Mouse (Mus musculus): ENCODE data around the gene Osmr. TPM values are rescaled to one million over a fixed set of nuclear protein-coding genes. Genes with fewer than 3 reads are reported as not detected.
"Not testable (repeated sequence)": the region's sequence is repeated elsewhere in the genome, so short reads cannot be mapped to it uniquely, and the experiment has no call there.

Osmr gene
- polyA plus RNA-seq, 1 experiment from 2014 or later, result 0.13 TPM

DNA sequence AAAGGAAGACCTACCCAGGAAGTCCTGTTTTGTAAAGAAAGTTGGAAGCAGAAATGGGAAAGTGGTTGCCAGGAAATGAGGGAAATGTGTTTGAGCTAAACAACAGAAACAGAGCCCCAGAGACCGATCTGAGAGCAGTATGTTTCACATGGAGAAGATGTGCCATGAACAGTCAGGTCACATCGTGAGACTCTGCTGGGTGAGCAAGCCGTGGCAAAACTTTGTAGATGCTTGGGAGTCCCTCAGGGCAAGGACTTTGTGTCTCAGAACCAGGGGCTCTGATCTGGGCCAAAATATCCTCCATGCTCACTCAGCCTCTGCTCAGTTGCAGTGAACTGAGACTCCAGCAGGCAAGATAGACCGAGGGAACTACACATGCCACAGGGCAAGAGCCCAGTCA lies 15.9 kb downstream of the Osmr start:
- Histone ChIP-seq H3K4me2 (no peak overlapping the region), H3K27me3 (replicated peaks) (no peaks in the 10 kb centered on the region), H3K9ac (no peak overlapping the region), H3K4me3 (no peak overlapping the region), H3K27ac (no peak overlapping the region), H3K36me3 (no peaks in the 10 kb centered on the region), H3K4me1 (no peaks in the 10 kb centered on the region), H3K9me3 (replicated peaks) (no peaks in the 10 kb centered on the region)
- no peak for ATAC-seq
- WGBS (ENCODE audit: insufficient replicate concordance), result 62% methylated on average over 4 of the region's 4 CpGs

DNA sequence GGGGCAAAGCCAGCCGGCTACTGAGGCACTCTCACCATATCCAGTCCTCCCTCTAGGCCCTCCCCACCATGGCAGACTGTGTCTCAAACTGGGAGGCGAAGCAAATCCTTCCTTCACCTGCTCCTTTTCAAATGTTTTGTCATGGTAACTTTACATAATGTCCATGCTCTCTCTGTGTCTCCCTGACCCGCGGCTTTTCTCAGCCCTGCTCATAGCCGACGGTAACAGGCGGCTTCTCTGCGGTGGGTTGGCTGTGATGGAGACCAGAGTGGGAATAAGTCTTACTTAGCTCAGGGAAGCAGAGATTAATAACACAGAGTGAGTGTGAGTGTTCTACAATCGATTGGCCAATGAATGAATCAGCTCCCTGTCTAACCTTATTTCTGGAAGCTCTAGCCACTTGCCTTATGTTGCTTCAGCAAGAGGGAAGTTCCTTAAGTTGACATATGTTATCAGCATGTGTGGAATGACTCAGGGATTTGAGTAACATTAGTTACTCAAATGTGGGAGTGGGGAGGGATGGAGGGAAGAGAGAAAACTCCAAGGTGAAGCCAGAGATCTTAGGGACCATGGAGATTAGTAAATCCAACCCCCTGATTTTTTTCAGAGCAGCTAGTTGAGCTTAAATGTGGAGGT lies 17.4 kb downstream of the Osmr start:
- Histone ChIP-seq H3K27ac (no peak overlapping the region), H3K9me3 (replicated peaks) (no peaks in the 10 kb centered on the region), H3K9ac (no peak overlapping the region), H3K36me3 (no peaks in the 10 kb centered on the region), H3K4me1 (no peaks in the 10 kb centered on the region), H3K4me2 (no peak overlapping the region), H3K4me3 (no peak overlapping the region), H3K27me3 (replicated peaks) (no peaks in the 10 kb centered on the region)
- WGBS (ENCODE audit: insufficient replicate concordance), result 74% methylated on average over 9 of the region's 9 CpGs
- ATAC-seq, result no peak

DNA sequence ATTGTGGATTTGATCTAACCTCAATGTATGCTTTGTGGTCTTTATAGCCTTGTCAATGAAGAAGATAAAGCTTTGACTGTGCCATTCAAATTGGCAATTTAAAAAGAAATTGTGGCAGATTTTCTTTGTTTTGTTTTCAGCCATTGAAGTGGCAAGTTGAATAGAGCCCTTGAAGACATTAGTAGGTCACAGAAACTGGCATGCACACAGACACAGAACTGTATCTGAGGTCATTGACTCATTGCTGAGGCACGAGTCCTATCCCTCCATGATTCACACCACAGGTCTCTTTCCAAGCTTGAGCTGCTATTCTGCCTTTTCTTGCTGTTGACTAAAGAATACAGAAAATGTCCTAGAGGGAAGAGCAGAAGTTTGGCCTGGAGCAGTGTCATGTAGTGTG lies 24.9 kb downstream of the Osmr start:
- WGBS (ENCODE audit: insufficient replicate concordance), result 50% methylated on average over 1 of the region's 1 CpGs
- no peaks in the 10 kb centered on the region for H3K27me3 ChIP-seq (replicated peaks)
- no peak overlapping the region for H3K4me3 ChIP-seq
- H3K4me2 ChIP-seq, result no peak overlapping the region
- H3K36me3 ChIP-seq, result no peaks in the 10 kb centered on the region
- H3K9ac ChIP-seq, result no peak overlapping the region
- no peaks in the 10 kb centered on the region for H3K4me1 ChIP-seq
- ATAC-seq, result no peak
- H3K9me3 ChIP-seq (replicated peaks), result no peaks in the 10 kb centered on the region
- H3K27ac ChIP-seq, result no peak overlapping the region

DNA sequence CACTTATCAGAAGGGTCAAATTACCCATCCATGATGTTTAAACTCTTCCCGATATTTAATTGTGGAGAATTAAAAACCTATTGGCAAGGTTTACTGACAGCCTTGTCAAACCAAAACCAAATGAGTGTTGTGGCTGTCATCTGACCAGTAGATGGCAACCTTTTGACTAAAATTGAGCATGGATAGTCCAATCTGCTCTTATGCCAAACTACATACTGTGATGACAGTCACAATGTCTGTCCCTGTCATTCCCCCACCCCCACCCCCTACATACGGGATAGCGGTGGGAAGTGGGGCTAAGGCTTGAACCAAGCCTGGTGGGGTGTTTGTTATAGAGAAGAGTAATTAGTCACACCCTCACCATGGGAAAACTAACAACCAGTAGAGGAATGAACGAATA lies 34.6 kb downstream of the Osmr start:
- Histone ChIP-seq H3K27me3 (replicated peaks) (no peaks in the 10 kb centered on the region), H3K27ac (no peak overlapping the region), H3K4me1 (no peaks in the 10 kb centered on the region), H3K9me3 (replicated peaks) (no peaks in the 10 kb centered on the region), H3K4me3 (no peak overlapping the region), H3K9ac (no peak overlapping the region), H3K4me2 (no peak overlapping the region), H3K36me3 (no peaks in the 10 kb centered on the region)
- 44% methylated on average over 4 of the region's 4 CpGs for WGBS (ENCODE audit: insufficient replicate concordance)
- no peak for ATAC-seq

DNA sequence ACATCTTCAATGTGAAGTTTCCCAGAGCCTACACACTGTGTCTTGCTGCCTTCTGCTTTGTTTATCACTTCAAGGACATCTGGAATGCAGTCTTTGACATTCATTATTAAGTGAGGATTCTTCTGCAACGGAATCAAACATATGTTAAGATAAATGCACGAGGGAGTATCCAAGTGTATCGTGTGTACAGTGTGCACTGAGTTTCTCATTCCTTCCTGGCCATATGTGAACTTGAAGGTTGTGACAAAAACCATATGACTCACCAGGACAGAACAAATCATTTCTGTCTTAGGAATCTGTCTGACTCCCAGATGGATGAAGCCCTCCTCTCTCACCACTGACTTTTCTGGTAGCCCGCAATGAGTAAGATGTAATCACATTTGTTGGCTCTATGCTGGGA lies 59.0 kb downstream of the Osmr start:
- H3K36me3 ChIP-seq, result no peaks in the 10 kb centered on the region
- no peak overlapping the region for H3K9ac ChIP-seq
- H3K4me2 ChIP-seq, result no peak overlapping the region
- no peak overlapping the region for H3K27ac ChIP-seq
- ATAC-seq, result no peak
- H3K27me3 ChIP-seq (replicated peaks), result no peaks in the 10 kb centered on the region
- WGBS (ENCODE audit: insufficient replicate concordance), result 71% methylated on average over 4 of the region's 4 CpGs
- H3K4me1 ChIP-seq, result no peaks in the 10 kb centered on the region
- no peaks in the 10 kb centered on the region for H3K9me3 ChIP-seq (replicated peaks)
- no peak overlapping the region for H3K4me3 ChIP-seq

DNA sequence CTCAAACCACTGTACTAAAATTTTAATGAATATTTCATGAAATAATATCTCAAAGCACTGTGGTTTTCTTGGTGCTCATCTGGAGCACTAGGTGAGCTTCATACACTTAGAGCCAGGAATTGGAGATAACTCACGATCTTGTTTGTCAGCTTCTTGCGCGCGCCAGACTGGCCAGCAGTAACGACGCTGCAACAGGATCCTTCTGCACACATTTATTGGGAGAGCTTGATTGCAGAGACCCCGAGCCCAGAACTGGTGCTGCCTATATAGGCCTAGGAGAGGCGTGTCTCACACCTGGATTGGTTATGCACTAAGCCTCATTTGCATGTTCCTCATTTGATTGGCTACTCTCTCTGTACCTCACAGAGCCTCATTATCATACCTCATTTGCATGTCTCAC lies 73.6 kb downstream of the Osmr start:
- H3K9me3 ChIP-seq (replicated peaks); H3K9ac ChIP-seq; H3K27me3 ChIP-seq (replicated peaks); ATAC-seq; H3K4me3 ChIP-seq; H3K27ac ChIP-seq; H3K4me2 ChIP-seq; H3K4me1 ChIP-seq: not testable (repeated sequence)
- peaks cover 42% of the 10 kb centered on the region for H3K36me3 ChIP-seq
- 95% methylated on average over 8 of the region's 8 CpGs for WGBS (ENCODE audit: insufficient replicate concordance)

DNA sequence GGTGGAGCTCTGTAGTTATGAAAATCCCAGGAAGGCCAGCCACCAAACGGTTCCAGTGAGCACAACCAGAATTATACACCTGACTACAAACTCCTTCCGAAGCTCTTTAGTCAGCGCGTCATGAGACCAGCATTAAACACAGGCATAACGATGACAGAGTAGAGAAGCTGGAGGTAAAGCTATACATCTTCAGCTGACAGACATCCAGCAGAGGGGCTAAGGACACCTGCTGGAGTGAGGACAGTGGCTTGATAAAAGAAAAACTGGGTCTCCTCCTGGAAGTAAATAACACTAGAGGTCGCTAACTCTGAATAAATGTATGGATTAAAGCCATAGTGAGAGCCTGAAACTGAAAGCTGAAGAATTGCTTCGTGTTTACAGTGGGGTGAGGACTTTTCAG lies 81.9 kb downstream of the Osmr start:
- Histone ChIP-seq H3K27ac (no peak overlapping the region), H3K9me3 (replicated peaks) (no peaks in the 10 kb centered on the region), H3K4me2 (no peak overlapping the region), H3K4me1 (no peaks in the 10 kb centered on the region), H3K9ac (no peak overlapping the region), H3K36me3 (peaks cover 96% of the 10 kb centered on the region), H3K27me3 (replicated peaks) (no peaks in the 10 kb centered on the region), H3K4me3 (no peak overlapping the region)
- WGBS (ENCODE audit: insufficient replicate concordance), result 89% methylated on average over 7 of the region's 7 CpGs
- ATAC-seq, result no peak

DNA sequence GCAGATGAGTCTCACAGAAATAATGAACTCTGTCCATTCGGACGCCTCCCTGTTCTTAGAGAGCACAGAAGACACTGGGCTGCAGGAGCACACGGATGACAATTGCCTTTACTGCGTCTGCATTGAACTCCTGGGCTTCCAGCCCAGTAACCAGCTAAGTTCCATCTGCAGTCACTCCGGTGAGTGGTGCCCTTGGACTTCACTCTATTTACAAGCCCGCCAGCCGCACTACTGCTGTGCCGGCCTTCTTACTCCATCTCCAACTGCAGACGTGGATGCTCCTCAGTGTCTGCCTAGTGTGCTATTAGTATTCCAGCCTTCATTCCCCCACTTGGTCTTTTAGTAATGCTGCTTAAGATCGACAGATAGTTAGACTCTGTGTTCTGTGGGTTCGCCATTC lies 83.1 kb downstream of the Osmr start:
- no peak overlapping the region for H3K9ac ChIP-seq
- no peak for ATAC-seq
- no peaks in the 10 kb centered on the region for H3K4me1 ChIP-seq
- H3K4me3 ChIP-seq, result no peak overlapping the region
- no peak overlapping the region for H3K4me2 ChIP-seq
- WGBS (ENCODE audit: insufficient replicate concordance), result 84% methylated on average over 11 of the region's 11 CpGs
- peaks cover 95% of the 10 kb centered on the region for H3K36me3 ChIP-seq
- no peaks in the 10 kb centered on the region for H3K27me3 ChIP-seq (replicated peaks)
- H3K27ac ChIP-seq, result no peak overlapping the region
- no peaks in the 10 kb centered on the region for H3K9me3 ChIP-seq (replicated peaks)

DNA sequence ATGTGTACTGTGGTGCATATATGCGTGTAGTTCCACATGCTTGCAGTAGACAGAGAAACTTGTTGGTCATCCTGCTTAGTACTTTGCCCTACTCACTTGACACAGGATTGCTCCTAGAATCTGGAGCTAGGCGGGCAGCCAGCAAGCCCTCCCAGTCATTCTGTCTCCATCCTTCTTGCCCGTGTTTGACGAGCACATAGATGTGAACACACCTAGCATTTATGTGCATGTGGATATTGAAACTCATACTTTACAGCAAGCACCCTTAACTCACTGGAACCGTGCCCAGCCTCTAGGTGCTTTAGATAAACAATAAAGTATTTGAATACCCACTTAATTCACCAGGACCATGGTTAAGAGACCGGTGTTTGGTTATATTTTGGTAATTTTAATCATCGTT lies 84.8 kb downstream of the Osmr start:
- no peaks in the 10 kb centered on the region for H3K9me3 ChIP-seq (replicated peaks)
- H3K9ac ChIP-seq, result no peak overlapping the region
- no peaks in the 10 kb centered on the region for H3K27me3 ChIP-seq (replicated peaks)
- no peak overlapping the region for H3K4me3 ChIP-seq
- no peak overlapping the region for H3K4me2 ChIP-seq
- H3K36me3 ChIP-seq, result peaks cover 93% of the 10 kb centered on the region
- no peak overlapping the region for H3K27ac ChIP-seq
- WGBS (ENCODE audit: insufficient replicate concordance), result 89% methylated on average over 7 of the region's 7 CpGs
- no peak for ATAC-seq
- H3K4me1 ChIP-seq, result no peaks in the 10 kb centered on the region

DNA sequence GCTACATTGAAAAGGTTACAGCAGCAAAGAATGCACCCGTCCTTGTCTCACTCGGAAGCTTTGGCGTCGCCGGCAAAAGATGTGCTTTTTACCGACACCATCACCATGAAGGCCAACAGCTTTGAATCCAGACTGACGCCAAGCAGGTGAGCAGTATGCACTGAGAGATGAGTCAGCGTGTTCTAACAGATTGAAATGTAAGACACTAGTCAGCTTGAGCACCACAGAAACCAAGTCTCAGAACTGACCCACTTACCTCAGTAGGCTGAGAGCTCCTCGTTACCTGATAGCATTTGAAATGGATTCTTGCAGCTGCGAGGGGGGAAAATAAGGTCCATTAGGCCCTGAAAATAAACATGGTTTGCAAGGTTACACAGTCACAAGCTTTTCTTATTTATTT lies 87.5 kb downstream of the Osmr start:
- Histone ChIP-seq H3K27me3 (replicated peaks) (no peaks in the 10 kb centered on the region), H3K4me1 (no peaks in the 10 kb centered on the region), H3K4me3 (no peak overlapping the region), H3K9ac (no peak overlapping the region), H3K36me3 (peaks cover 91% of the 10 kb centered on the region), H3K4me2 (no peak overlapping the region), H3K9me3 (replicated peaks) (no peaks in the 10 kb centered on the region), H3K27ac (no peak overlapping the region)
- no peak for ATAC-seq
- WGBS (ENCODE audit: insufficient replicate concordance), result 94% methylated on average over 10 of the region's 10 CpGs

DNA sequence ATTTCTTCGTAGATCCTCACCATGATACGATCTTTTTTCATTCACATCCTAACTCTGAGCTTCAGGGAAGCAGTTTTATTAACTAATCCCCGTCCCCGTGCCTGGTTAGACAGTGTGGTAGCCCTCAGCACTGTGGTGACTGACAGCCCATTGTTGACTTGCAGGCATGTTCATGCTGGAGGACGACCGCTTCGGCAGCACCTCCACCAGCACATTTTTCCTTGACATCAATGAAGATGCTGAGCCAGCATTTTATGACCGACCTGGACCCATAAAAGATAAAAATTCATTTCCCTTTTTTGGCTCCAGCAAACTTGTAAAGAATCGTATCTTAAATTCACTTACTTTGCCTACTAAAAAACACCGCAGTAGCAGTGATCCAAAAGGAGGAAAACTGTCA lies 88.6 kb downstream of the Osmr start:
- Histone ChIP-seq H3K9ac (no peak overlapping the region), H3K27me3 (replicated peaks) (no peaks in the 10 kb centered on the region), H3K4me3 (no peak overlapping the region), H3K4me2 (no peak overlapping the region), H3K27ac (no peak overlapping the region), H3K36me3 (peaks cover 91% of the 10 kb centered on the region), H3K9me3 (replicated peaks) (no peaks in the 10 kb centered on the region), H3K4me1 (no peaks in the 10 kb centered on the region)
- no peak for ATAC-seq
- 88% methylated on average over 10 of the region's 10 CpGs for WGBS (ENCODE audit: insufficient replicate concordance)

DNA sequence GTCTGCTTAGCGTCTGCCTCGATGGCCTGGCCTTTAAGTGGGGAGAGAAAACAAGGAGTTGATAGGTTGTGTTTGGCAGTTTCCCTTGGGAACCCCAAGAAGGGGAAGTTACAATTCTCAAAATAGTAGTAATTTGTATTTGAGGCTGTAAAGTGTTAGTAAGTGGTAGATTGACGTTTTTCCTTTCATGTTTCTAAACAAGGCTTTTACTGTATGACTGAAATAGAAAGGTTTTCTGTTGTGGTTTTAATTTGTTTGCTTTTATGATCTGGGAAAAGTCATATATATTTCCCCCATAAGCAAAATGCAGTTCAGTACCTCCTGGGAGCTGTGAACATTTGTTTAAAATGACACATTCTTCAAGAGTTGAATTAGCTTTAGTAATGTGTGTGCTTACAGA lies 102.5 kb downstream of the Osmr start:
- WGBS (ENCODE audit: insufficient replicate concordance), result 79% methylated on average over 3 of the region's 3 CpGs
- H3K36me3 ChIP-seq, result peaks cover 85% of the 10 kb centered on the region

More for the DNA sequence above, 102.5 kb downstream of the Osmr start:
- H3K27ac ChIP-seq, result no peak overlapping the region
- no peaks in the 10 kb centered on the region for H3K4me1 ChIP-seq
- H3K4me2 ChIP-seq, result no peak overlapping the region
- no peak overlapping the region for H3K4me3 ChIP-seq
- no peak overlapping the region for H3K9ac ChIP-seq
- ATAC-seq, result no peak
- H3K27me3 ChIP-seq (replicated peaks), result no peaks in the 10 kb centered on the region
- H3K9me3 ChIP-seq (replicated peaks), result no peaks in the 10 kb centered on the region

Measured in liver, embryonic 12.5 days (tissue).